Mouse (Mus musculus): ENCODE measurements around the gene Fmnl2.

Gene Fmnl2

GRCm38 (mm10) chr2:52862760-52863124, 5.1 kb downstream of the Fmnl2 start:
- in situ Hi-C loops (cut with MboI, MseI), result no loop called here

- in situ Hi-C loops (cut with MboI, MseI), result no loop called here
These were observed 7.0 kb downstream of the Fmnl2 start for GRCm38 (mm10) chr2:52864635-52865034.

- in situ Hi-C loops (cut with MboI, MseI), result no loop called here
These were observed 8.5 kb downstream of the Fmnl2 start for GRCm38 (mm10) chr2:52866151-52866550.

GRCm38 (mm10) chr2:52867781-52868180, 10.1 kb downstream of the Fmnl2 start:
- in situ Hi-C loops (cut with MboI, MseI), result no loop called here

GRCm38 (mm10) chr2:52868181-52868580, 10.5 kb downstream of the Fmnl2 start:
- in situ Hi-C loops (cut with MboI, MseI), result no loop called here

- in situ Hi-C loops (cut with MboI, MseI), result no loop called here
These were observed 15.0 kb downstream of the Fmnl2 start for GRCm38 (mm10) chr2:52872636-52873035.

GRCm38 (mm10) chr2:52873276-52874063, 15.8 kb downstream of the Fmnl2 start:
- in situ Hi-C loops (cut with MboI, MseI), result no loop called here

- in situ Hi-C loops (cut with MboI, MseI), result no loop called here
These were observed 17.1 kb downstream of the Fmnl2 start for GRCm38 (mm10) chr2:52874721-52875120.

GRCm38 (mm10) chr2:52875801-52876200, 18.1 kb downstream of the Fmnl2 start:
- in situ Hi-C loops (cut with MboI, MseI), result no loop called here

GRCm38 (mm10) chr2:52883401-52883800, 25.7 kb downstream of the Fmnl2 start:
- in situ Hi-C loops (cut with MboI, MseI), result no loop called here

- in situ Hi-C loops (cut with MboI, MseI), result no loop called here
These were observed 26.4 kb downstream of the Fmnl2 start for GRCm38 (mm10) chr2:52884082-52884481.

- in situ Hi-C loops (cut with MboI, MseI), result no loop called here
These were observed 27.4 kb downstream of the Fmnl2 start for GRCm38 (mm10) chr2:52885071-52885470.

GRCm38 (mm10) chr2:52887281-52887680, 29.6 kb downstream of the Fmnl2 start:
- in situ Hi-C loops (cut with MboI, MseI), result no loop called here

GRCm38 (mm10) chr2:52891115-52891514, 33.5 kb downstream of the Fmnl2 start:
- in situ Hi-C loops (cut with MboI, MseI), result no loop called here

- in situ Hi-C loops (cut with MboI, MseI), result no loop called here
These were observed 34.1 kb downstream of the Fmnl2 start for GRCm38 (mm10) chr2:52891744-52892143.

GRCm38 (mm10) chr2:52894983-52895621, 37.4 kb downstream of the Fmnl2 start:
- in situ Hi-C loops (cut with MboI, MseI), result no loop called here

GRCm38 (mm10) chr2:52896995-52897394, 39.3 kb downstream of the Fmnl2 start:
- in situ Hi-C loops (cut with MboI, MseI), result no loop called here

- in situ Hi-C loops (cut with MboI, MseI), result loop anchor here (5.0 kb wide), 1 partner anchor 37 kb away; no protein-coding TSS in a partner anchor
These were observed 43.1 kb downstream of the Fmnl2 start for GRCm38 (mm10) chr2:52900780-52901179.

GRCm38 (mm10) chr2:52901300-52902013, 43.8 kb downstream of the Fmnl2 start:
- in situ Hi-C loops (cut with MboI, MseI), result loop anchor here (5.0 kb wide), 1 partner anchor 36 kb away; no protein-coding TSS in a partner anchor

GRCm38 (mm10) chr2:52902456-52902855, 44.8 kb downstream of the Fmnl2 start:
- in situ Hi-C loops (cut with MboI, MseI), result loop anchor here (5.0 kb wide), 1 partner anchor 35 kb away; no protein-coding TSS in a partner anchor

GRCm38 (mm10) chr2:52903228-52903963, 45.7 kb downstream of the Fmnl2 start:
- in situ Hi-C loops (cut with MboI, MseI), result loop anchor here (5.0 kb wide), 1 partner anchor 34 kb away; no protein-coding TSS in a partner anchor

Data from T-helper 1 cell (primary cell).